Mouse (Mus musculus) stomach, embryonic 15.5 days (tissue): Measurements from ENCODE around the gene Iqgap1. TPM values are rescaled to one million over a fixed set of nuclear protein-coding genes. Genes with fewer than 3 reads are reported as not detected.

Source experiments
- ATAC-seq: fragments of 200-750 bp; cut with Nextera tagmentation; 2 replicates; pipeline ENCODE4 v1.8.0; 2017; ENCODE audit warnings: low read depth, moderate number of reproducible peaks, moderate TSS enrichment; ENCODE audit not compliant: insufficient read depth, low FRiP score
- H3K27ac ChIP-seq: fragments of 300-500 bp; sonication (generic); 2 replicates; pipeline ENCODE4 v1.5.1; 2015; ENCODE audit warnings: mild to moderate bottlenecking, inconsistent platforms
- H3K27me3 ChIP-seq: fragments of 300-500 bp; sonication (generic); replicated peaks from 2 replicates; pipeline ENCODE4 v1.6.1; 2015; ENCODE audit warnings: inconsistent platforms
- H3K36me3 ChIP-seq: fragments of 300-500 bp; sonication (generic); 2 replicates; pipeline ENCODE4 v1.6.1; 2015; ENCODE audit warnings: inconsistent platforms
- H3K4me1 ChIP-seq: fragments of 300-500 bp; sonication (generic); 2 replicates; pipeline ENCODE4 v1.6.1; 2015; ENCODE audit warnings: inconsistent platforms
- H3K4me2 ChIP-seq: fragments of 300-500 bp; sonication (generic); 2 replicates; pipeline ENCODE4 v1.6.1; 2015; ENCODE audit warnings: mild to moderate bottlenecking, inconsistent platforms
- H3K4me3 ChIP-seq: fragments of 300-500 bp; sonication (generic); replicated peaks from 2 replicates; pipeline ENCODE4 v1.5.1; 2015; ENCODE audit warnings: inconsistent platforms
- H3K9ac ChIP-seq: fragments of 300-500 bp; sonication (generic); 2 replicates; pipeline ENCODE4 v1.6.1; 2015; ENCODE audit warnings: inconsistent platforms
- H3K9me3 ChIP-seq: fragments of 300-500 bp; sonication (generic); 2 replicates; pipeline ENCODE4 v1.6.1; 2016; ENCODE audit warnings: inconsistent platforms
- WGBS: fragments of 180-500 bp; shearing (Covaris S2); methylation state at CpG from one replicate; pipeline ENCODE4 v1.1.7; 2015; 5-methylcytosine and 5-hydroxymethylcytosine counted together
- polyA plus RNA-seq: library from polyadenylated mRNA; unstranded; fragments of >200 nt; fragmentation: Nextera tagmentation; extraction: Ambion mirVana; gene quantifications from 2 replicates; pipeline ENCODE4 v1.2.1, GENCODE M21; 2015

The Iqgap1 gene
- polyA plus RNA-seq, 1 experiment from 2014 or later, result 84.2 TPM

DNA sequence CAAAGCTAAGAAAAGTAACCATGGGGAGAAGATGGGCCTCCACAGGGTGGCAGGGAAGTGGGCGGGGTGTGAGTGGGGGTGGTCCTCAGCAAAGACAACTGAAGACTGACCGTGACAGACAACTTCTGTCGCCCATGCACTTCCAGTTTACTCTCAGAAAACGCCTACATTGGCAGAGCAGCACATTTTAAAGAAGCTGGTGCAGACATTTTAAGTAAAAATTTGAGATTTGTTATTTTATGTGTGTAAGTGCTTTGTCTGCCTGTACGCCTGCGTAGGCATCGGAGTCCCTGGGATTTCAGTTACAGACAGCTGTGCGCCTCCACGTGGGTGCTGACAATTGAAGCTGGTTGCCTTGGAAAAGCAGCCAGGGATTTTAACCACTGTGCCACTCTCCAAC is 104.7 kb downstream of the Iqgap1 start:
- WGBS, result 60% methylated on average over 9 of the region's 9 CpGs
- Histone ChIP-seq H3K4me3 (no peak overlapping the region), H3K4me1 (no peaks in the 10 kb centered on the region), H3K36me3 (peaks cover 49% of the 10 kb centered on the region), H3K27me3 (no peaks in the 10 kb centered on the region), H3K9me3 (no peaks in the 10 kb centered on the region), H3K4me2 (no peak overlapping the region), H3K9ac (no peak overlapping the region), H3K27ac (no peak overlapping the region)
- ATAC-seq, result no peak

DNA sequence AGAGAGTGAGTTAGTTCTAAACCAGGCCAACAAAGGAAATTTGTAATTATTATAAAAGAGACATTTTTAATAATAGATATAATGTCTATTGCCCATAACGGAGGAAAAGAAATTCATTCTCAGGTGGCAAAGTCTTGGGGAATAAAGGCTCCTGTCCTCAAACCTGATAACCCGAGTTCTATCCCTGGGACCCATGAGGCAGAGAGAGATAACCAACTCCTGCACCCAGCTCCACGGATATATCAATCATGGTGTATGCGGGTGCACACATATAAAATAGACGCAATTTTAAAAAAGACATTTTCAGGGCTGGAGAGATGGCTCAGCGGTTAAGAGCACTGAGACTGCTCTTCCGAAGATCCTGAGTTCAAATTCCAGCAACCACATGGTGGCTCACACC is 106.2 kb downstream of the Iqgap1 start:
- no peak for ATAC-seq
- Histone ChIP-seq H3K9ac (no peak overlapping the region), H3K27ac (no peak overlapping the region), H3K4me1 (no peaks in the 10 kb centered on the region), H3K27me3 (no peaks in the 10 kb centered on the region), H3K36me3 (peaks cover 49% of the 10 kb centered on the region), H3K4me3 (no peak overlapping the region), H3K4me2 (no peak overlapping the region), H3K9me3 (no peaks in the 10 kb centered on the region)
- WGBS, result 88% methylated on average over 7 of the region's 7 CpGs

DNA sequence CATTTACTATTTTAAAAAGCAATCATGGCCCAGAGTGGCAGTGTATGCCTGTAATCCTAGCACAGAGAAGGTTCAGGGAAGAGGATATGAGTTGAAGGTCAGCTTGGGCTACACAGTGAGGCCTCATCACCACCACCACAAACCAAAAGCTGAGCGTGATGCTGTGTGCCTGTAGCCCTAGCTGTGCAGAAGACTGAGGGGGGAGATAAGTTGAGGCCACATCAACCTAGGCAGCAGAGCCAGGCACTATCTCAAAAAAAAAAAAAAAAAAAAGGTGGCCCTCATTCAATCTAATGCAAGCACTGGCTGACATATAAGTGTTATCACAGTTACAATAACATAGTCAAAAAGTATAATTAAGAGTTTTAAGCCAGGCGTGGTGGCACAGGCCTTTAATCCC is 106.7 kb downstream of the Iqgap1 start:
- no peak overlapping the region for H3K4me3 ChIP-seq
- H3K9me3 ChIP-seq, result no peaks in the 10 kb centered on the region
- 90% methylated on average over 2 of the region's 2 CpGs for whole genome bisulfite sequencing
- H3K36me3 ChIP-seq, result peaks cover 47% of the 10 kb centered on the region
- no peak overlapping the region for H3K27ac ChIP-seq
- H3K9ac ChIP-seq, result no peak overlapping the region
- H3K27me3 ChIP-seq, result no peaks in the 10 kb centered on the region
- ATAC-seq, result no peak
- H3K4me2 ChIP-seq, result no peak overlapping the region
- H3K4me1 ChIP-seq, result no peaks in the 10 kb centered on the region

DNA sequence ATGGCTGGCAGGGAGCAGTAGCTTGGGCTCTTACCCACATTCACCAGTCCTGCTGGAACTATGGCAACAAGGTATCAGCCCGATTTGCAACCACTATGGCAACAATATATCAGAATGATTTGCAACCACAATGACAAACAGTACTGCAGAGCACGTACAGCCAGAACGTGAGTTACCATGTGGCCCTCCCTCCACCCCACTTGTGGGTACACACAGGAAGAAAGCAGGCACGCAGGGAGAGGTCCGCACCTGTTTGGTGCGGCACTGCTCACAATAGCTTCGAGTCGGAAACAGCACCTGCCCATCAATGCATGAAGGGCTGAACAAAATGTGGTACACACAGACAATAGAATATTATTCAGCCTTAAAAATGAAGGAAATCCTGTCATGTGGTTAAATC is 107.3 kb downstream of the Iqgap1 start:
- no peak overlapping the region for H3K4me2 ChIP-seq
- H3K27me3 ChIP-seq, result no peaks in the 10 kb centered on the region
- no peaks in the 10 kb centered on the region for H3K4me1 ChIP-seq
- peaks cover 46% of the 10 kb centered on the region for H3K36me3 ChIP-seq
- no peaks in the 10 kb centered on the region for H3K9me3 ChIP-seq
- ATAC-seq, result no peak
- H3K9ac ChIP-seq, result no peak overlapping the region
- WGBS, result 84% methylated on average over 8 of the region's 8 CpGs
- no peak overlapping the region for H3K27ac ChIP-seq
- H3K4me3 ChIP-seq, result no peak overlapping the region

DNA sequence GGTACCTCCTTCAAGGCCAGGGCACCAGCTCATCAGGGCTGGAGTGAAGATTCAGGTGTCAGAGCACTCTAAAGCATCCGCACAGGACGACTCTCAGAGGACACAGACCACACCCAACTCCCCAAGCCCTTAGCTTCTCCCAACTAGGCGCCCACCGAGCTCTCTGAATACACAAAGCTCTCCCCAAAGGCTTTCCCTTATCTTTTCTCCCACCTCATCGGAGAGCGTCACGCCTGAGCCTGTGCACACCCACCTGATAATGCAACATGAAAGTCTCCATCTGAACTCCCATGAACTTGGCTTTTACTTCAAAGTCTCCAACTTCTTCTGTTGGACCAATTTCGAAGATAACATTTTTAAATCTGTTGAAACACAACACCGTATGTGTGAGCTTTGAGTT is 109.0 kb downstream of the Iqgap1 start:
- 76% methylated on average over 9 of the region's 9 CpGs for whole genome bisulfite sequencing
- H3K27me3 ChIP-seq, result no peaks in the 10 kb centered on the region
- H3K4me3 ChIP-seq, result no peak overlapping the region
- no peaks in the 10 kb centered on the region for H3K4me1 ChIP-seq
- no peak overlapping the region for H3K27ac ChIP-seq
- no peaks in the 10 kb centered on the region for H3K9me3 ChIP-seq
- ATAC-seq, result no peak
- H3K36me3 ChIP-seq, result peaks cover 35% of the 10 kb centered on the region
- H3K9ac ChIP-seq, result no peak overlapping the region
- H3K4me2 ChIP-seq, result no peak overlapping the region

DNA sequence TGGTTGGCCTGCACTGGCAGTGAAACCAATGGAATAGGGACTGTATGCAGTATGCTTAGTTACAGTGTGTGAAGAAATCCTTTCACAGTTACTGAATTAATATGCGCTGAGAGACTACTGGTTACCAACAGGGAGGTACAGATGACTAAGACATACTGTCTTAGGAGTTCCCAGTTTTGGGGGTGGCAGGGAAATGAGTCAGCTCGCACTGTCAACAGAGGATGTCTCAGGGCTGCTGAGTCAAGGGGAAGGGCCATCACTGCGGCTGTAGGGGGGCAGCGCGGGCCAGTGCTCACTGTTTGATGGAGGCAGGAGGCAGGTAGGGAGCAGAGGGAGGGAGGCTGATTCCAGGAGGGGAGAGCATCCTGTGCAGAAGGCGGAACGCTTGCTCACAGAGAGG is 110.5 kb downstream of the Iqgap1 start:
- 85% methylated on average over 7 of the region's 7 CpGs for WGBS
- Histone ChIP-seq H3K27ac (no peak overlapping the region), H3K4me1 (no peaks in the 10 kb centered on the region), H3K9me3 (no peaks in the 10 kb centered on the region), H3K4me3 (no peak overlapping the region), H3K27me3 (no peaks in the 10 kb centered on the region), H3K9ac (no peak overlapping the region), H3K36me3 (peaks cover 33% of the 10 kb centered on the region), H3K4me2 (no peak overlapping the region)
- no peak for ATAC-seq

DNA sequence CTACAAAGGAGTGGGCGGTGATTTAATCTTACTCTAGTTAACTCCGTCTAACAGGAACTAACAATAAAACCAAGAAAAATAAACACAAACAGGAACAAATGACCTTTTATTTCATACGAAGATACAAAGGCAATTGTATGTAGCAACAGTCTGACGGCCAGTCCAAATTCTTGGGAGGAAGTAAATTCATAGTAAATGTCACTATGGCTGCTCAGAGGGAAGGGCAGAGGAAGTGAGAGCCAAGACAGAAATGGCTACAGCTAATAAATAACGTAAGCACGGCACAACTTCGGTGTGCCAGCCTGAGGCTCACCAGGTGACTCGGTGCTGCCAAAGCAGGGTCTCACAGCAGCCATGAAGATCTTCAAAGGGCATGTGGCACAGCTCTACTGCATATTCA is 114.3 kb downstream of the Iqgap1 start:
- Histone ChIP-seq H3K27ac (no peak overlapping the region), H3K9me3 (no peaks in the 10 kb centered on the region), H3K4me3 (no peak overlapping the region), H3K4me2 (no peak overlapping the region), H3K9ac (no peak overlapping the region), H3K4me1 (no peaks in the 10 kb centered on the region), H3K27me3 (no peaks in the 10 kb centered on the region), H3K36me3 (peaks cover 19% of the 10 kb centered on the region)
- no peak for ATAC-seq
- 67% methylated on average over 8 of the region's 8 CpGs for WGBS

DNA sequence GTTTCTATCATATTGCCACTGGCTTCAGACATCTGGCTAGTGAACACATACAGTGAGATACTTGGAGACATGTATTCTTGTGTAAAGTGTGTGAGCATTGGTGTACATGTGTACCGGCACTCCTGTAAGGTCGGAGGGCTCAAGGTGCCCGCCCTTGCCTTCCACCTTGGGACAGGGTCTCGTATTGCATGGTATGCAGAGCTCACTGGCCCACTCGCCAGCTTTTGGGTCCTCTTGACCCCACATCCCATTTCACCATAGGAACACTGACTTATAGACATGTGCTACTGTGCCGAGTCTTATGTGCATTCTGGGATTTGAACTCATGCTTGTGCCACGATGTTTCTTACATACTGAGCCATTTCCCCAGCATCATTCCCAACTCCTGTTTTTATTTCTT is 115.4 kb downstream of the Iqgap1 start:
- ATAC-seq, result no peak
- Histone ChIP-seq H3K27ac (no peak overlapping the region), H3K4me2 (no peak overlapping the region), H3K4me3 (no peak overlapping the region), H3K36me3 (peaks cover 15% of the 10 kb centered on the region), H3K27me3 (no peaks in the 10 kb centered on the region), H3K9me3 (no peaks in the 10 kb centered on the region), H3K4me1 (no peaks in the 10 kb centered on the region), H3K9ac (no peak overlapping the region)
- WGBS, result 87% methylated on average over 7 of the region's 7 CpGs

DNA sequence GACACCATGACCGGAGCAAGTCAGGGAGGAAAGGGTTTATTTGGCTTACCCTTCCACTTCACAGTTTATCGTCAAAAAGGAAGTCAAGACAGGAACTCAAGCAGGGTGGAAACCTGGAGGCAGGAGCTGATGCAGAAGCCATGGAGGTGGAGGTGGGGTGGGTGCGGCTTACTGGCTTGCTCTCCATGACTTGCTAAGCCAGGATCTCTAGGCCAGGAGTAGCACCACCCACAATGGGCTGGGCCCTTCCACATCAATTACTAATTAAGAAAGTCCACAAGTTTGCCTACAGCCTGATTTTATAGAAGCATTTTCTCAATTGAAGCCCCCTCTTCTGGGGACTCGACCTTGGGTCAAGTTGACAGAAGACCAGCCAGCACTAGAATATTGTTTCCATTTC is 121.7 kb downstream of the Iqgap1 start:
- 81% methylated on average over 4 of the region's 4 CpGs for WGBS

DNA sequence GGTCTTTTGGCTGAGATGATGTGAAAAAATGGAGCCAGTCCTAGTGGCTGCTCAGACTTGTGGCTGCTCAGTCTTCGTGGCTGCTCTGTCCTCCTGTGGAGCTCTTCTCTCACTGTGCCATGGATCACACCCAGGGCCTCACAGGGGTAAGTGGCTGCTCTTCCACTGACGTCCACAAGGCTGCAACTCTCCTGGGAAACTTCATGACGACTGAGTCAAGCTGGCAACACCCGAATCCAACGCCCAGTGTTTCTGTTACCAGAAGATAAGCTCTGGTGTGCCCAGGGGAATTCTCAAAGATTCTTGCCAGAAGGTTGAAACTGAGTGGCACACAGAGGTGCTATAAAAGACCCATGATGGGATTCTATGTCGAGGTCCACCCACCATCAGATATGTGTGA is 123.3 kb downstream of the Iqgap1 start:
- ATAC-seq, result peak; percentile 66; the same call in 1 of the 2 replicates
- WGBS, result 67% methylated on average over 6 of the region's 6 CpGs
- H3K4me1 ChIP-seq, result no peaks in the 10 kb centered on the region

More for the DNA sequence above, 121.7 kb downstream of the Iqgap1 start:
- Histone ChIP-seq H3K9me3 (no peaks in the 10 kb centered on the region), H3K9ac (no peak overlapping the region), H3K4me2 (no peak overlapping the region), H3K4me3 (no peak overlapping the region), H3K36me3 (no peaks in the 10 kb centered on the region), H3K27me3 (no peaks in the 10 kb centered on the region), H3K27ac (no peak overlapping the region), H3K4me1 (no peaks in the 10 kb centered on the region)
- ATAC-seq, result no peak

DNA sequence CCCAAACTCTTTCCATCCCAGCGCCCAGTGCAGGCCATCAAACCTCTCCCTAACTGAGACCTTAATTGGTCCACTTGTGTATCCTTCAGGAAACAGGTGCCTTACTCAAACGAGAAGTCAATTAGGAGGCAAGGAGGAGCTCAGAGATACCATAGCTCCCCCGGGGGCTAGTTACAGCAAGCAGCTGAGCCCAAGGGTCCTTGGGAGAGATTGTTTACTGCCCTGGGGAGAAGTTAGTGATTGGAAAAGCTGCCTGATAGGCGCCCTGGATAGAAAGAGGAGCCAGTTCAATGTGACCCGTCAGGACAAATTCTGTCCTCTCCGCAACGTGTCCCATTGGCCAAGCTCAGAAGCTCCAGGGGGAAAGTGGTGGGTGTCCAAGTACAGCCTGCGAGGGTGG is 126.1 kb downstream of the Iqgap1 start:
- 66% methylated on average over 8 of the region's 8 CpGs for WGBS
- Histone ChIP-seq H3K36me3 (no peaks in the 10 kb centered on the region), H3K4me1 (no peaks in the 10 kb centered on the region), H3K4me2 (no peak overlapping the region), H3K9ac (no peak overlapping the region), H3K27me3 (no peaks in the 10 kb centered on the region), H3K27ac (no peak overlapping the region), H3K4me3 (no peak overlapping the region), H3K9me3 (no peaks in the 10 kb centered on the region)
- ATAC-seq, result no peak

More for the DNA sequence above, 123.3 kb downstream of the Iqgap1 start:
- H3K36me3 ChIP-seq, result no peaks in the 10 kb centered on the region
- no peaks in the 10 kb centered on the region for H3K9me3 ChIP-seq
- H3K27ac ChIP-seq, result no peak overlapping the region
- no peak overlapping the region for H3K4me2 ChIP-seq
- H3K4me3 ChIP-seq, result no peak overlapping the region
- no peak overlapping the region for H3K9ac ChIP-seq
- no peaks in the 10 kb centered on the region for H3K27me3 ChIP-seq

DNA sequence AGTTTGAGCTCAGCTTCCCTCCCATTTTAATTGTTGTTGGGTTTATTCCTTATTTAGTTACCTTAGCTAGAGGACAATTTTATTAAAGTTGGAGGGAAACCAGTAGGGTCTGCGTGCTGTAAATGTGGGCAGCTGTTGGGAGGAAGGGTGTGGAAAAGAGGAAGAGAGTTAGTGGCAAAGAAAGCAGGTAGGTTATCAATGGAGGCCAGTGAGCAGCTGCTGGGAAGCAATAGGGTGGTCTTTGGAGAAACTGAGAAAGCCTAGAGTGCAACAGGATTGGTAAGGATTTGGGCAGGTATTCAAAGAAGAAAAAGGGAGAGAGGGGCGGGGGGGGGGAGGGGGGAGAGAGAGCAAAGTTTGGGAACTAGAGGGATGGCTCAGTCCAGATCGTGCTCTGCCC is 126.8 kb downstream of the Iqgap1 start:
- Histone ChIP-seq H3K36me3 (no peaks in the 10 kb centered on the region), H3K4me1 (no peaks in the 10 kb centered on the region), H3K27me3 (no peaks in the 10 kb centered on the region), H3K4me2 (no peak overlapping the region), H3K4me3 (no peak overlapping the region), H3K27ac (no peak overlapping the region), H3K9ac (no peak overlapping the region), H3K9me3 (no peaks in the 10 kb centered on the region)
- 66% methylated on average over 3 of the region's 3 CpGs for WGBS
- no peak for ATAC-seq

DNA sequence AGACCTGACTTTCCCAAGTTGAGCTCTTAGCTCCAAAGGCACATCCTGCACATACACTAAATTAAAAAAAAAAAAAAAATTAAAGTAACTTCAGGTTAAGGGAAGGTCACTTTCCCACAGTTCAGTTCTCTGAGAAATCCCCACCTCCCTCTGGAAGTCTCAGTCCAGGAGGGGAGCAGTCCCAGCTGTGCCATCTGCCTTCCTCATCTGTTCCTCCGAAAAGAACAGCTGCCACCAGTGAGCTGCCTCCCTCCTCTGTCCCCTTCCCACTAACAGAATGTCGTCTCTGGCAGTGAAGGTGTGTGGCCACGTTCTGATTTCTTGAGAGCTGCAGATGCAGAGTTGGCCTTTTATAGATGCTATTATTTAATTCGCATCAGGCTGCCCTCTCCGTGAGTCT is 127.9 kb downstream of the Iqgap1 start:
- Histone ChIP-seq H3K27me3 (no peaks in the 10 kb centered on the region), H3K9ac (no peak overlapping the region), H3K4me1 (no peaks in the 10 kb centered on the region), H3K27ac (no peak overlapping the region), H3K4me3 (no peak overlapping the region), H3K4me2 (no peak overlapping the region), H3K9me3 (no peaks in the 10 kb centered on the region), H3K36me3 (no peaks in the 10 kb centered on the region)
- 68% methylated on average over 5 of the region's 5 CpGs for WGBS
- no peak for ATAC-seq
